Mouse (Mus musculus): Measurements from ENCODE around the gene Nr1d2.
"Not testable (repeated sequence)": the region's sequence is repeated elsewhere in the genome, so short reads cannot be mapped to it uniquely, and the experiment has no call there.

The Nr1d2 gene

DNA sequence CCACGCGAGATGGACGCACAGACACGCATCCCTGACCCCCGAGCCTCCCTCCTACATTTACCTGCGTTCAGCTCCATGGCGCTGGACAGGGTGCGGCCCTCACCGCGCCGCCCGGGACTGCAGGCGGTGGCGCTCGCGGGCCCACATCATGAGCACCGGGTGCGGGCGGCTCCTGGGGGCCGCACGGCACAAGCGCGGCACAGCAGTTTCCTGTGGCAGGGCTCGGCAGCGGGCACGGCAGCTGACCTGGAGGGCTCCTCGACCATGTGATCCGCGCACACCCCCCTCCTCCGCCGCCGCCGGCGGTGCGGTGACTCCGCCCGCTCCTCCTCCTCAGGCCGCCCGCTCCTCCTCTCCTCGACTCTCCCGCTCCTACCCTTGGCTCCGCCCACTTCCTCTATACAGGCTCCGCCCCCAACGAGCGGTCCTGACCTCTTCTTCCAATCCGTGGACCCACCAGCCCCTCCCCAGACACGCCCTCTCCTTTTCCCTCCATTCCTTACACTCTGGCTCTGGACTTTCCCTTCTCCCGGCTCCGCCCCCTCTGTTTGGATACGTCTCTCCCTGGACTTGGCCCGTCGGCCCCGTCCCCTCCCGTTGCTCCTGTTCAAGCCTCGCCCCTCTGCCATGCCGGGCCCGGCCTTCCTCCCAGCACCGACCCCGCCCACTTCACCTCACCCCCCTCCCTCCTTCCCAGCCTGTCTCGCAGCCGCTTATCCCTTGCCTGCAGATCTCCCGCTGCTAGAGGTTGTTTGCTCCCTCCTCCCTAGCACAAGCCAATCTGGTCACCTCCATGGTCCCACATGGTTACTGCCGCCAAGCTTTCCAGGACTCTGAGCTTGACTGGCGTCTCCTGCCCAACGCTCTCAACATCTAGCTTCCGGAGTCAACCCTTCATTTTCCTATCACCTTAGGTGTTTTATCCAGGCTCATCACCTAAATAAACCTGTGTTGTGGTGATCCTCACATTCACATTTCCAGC lies at the start of gene Nr1d2:
Nr1d2 (minus strand) TSS at position 378 of the 982 bp plus-strand sequence.
- DNase-seq: peak; percentile 100

DNA sequence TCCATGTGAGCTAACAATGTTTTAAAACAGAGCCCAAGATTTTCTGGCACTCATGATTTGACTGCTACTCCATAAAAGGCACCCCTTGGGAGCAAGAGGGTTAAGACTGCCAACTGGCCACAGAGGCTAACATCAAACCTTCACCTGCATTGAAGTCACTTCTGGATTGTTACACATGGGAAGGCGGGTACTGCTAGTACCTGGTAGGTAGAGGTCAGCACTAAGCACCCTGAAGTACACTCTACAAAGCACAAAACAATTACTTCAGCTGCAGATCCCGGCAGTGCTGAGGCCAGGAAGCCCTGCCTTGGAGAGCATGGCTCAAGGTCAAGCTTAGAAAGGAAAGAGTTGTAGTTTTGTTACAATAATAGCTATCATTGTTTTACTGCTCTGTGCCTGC lies 48.5 kb upstream of the Nr1d2 start:
- DNase-seq: no peak

GRCm38 (mm10) chr14:18286441-18286840 lies 47.5 kb upstream of the Nr1d2 start:
- DNase-seq: no peak

DNA sequence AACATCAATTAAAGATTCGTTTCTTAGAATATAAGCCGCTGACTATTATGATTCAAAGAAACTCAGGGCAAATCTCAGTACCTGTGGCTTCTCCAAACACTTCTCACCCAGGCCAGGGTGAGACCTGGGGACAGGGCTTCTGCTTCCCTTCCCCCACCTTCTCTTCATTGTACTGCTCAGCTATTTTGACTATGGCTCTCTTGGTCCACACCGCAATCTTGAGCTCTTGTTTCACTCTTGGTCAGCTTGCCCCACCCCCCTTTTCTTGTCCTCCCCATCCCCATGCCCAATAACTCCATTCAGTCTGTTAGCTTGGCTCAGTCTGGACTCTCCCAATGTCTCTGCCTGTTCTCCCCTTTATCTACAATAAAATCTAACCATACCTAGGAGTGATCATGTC lies 46.5 kb upstream of the Nr1d2 start:
- no peak for DNase-seq

- DNase-seq: no peak
Measured at GRCm38 (mm10) chr14:18284581-18284980, 45.7 kb upstream of the Nr1d2 start.

DNA sequence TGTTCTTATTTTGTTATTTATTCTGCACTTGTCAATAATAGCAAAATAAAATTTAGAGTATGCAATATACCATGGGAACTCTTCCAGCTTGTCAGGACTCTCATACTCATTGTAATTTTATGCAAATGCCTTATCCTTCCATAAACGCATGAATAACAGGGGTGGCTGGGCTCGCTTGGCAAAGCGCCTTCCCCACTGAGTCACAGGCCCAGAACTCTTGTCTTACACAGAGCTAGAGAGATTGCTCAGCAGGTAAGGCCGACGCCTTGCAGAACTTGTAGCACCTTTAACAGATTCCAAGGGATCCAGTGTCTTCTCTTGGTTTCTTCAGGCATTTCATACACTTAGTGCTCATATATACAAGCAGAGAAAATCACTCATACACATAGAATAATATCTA lies 41.4 kb upstream of the Nr1d2 start:
- no peak for DNase-seq

GRCm38 (mm10) chr14:18274526-18274925 lies 35.6 kb upstream of the Nr1d2 start:
- no peak for DNase-seq

DNA sequence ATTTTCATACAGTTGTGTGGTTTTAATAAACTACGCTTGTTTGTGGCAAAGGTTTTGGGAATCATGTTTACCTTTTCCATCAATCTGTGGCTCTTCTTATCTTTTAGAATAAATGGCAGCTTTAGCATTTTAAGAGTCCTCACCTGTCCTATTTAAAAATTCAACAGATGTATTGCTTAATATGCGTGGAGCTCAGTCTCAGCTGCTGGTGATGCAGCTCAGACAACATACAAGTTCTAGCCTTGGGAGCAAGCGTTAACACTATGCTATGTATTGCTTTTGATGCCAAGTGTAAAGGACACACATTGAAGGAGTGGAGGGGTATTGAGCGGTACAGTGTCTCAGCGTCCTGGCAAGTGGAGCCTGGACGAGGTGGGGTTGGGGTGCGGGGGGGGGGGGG lies 32.7 kb upstream of the Nr1d2 start:
- no peak for DNase-seq

GRCm38 (mm10) chr14:18270529-18271441 lies 31.9 kb upstream of the Nr1d2 start, which contains the start of the genes Nkiras1 and Rpl15:
TSS of gene Nkiras1 (plus strand) at chr14:18271136.
TSS of gene Rpl15 (minus strand) at chr14:18271391.
- peak; percentile 99 for DNase-seq

GRCm38 (mm10) chr14:18269947-18270528 lies 31.1 kb upstream of the Nr1d2 start:
- DNase-seq: not testable (repeated sequence)

DNA sequence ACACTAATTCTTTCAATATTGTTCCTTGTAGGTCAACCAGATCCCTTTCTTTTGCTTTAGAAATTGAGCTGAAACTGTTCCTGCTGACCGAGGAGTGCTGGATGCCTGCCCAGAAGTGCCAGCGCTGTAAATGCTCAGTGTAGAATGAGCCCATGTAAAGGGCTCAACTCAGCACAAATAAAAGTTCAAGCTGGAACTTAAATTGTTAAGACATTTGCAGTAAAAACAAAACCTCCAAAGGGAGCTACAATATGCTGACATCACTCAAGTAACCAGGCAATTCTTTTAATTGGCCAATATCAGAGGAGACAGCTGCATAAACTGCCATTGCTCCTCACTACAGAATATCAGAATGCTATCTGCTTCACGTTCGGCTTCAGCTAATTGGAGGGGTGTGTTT lies 24.5 kb upstream of the Nr1d2 start:
- peak; percentile 65 for DNase-seq

- DNase-seq: no peak
Measured at GRCm38 (mm10) chr14:18261203-18261602, 22.3 kb upstream of the Nr1d2 start.

DNA sequence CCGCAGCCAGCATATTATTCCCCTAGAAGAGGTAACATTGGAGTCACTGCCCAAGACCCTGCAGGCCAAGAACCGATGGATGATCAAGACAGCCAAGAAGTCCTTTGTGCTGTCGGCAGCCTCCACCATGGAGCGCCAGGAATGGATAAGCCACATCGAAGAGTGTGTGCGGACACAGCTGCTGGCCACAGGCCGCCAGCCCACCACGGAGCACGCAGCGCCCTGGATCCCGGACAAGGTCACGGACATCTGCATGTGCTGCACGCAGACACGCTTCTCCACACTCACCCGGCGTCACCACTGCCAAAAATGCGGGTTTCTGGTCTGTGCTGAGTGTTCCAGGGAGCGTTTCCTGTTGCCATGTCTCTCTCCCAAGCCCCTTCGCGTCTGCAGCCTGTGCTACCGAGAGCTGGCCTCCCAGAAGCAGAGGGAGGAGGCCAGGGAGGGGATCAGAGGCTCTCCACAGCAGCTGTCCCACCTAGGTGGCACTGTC lies 3.8 kb upstream of the Nr1d2 start:
- no peak for DNase-seq

DNA sequence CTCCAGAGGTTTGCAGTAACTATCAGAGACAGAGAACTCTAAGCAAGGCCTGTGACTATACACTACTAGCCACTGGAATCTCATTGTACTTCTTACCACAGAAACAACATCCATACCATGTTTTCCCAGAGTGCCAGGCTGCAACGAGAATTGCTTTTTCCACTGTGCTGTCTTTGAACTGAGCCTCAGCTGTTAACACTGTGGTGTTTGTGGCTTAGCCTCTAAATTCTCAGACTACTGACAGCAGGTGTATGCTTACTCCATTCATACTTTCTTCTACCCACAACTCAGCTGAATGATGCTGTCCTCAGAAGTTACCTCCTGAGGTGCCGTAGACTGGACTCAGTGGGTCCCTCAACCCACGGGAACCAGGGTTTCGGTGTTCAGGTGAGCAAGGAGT lies 2.9 kb upstream of the Nr1d2 start:
- no peak for DNase-seq

DNA sequence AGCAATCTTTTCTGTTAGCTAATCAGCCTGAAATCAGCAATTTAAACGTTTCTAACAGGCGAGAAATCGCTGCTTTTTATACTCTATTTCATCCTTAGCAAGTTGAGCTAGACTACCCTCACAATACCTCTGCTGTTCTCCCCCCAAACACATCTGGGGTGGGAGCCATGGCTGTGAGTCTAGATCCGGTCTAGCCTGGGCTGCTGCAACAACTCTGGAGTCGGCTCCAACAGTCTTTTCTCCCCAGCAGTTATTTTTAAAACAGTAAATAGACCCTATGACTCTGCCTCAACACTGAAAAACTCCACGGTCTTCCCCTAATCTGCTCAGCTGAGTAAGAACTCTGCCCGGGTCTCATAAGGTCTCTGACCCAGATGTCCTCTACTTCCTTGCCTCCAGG lies 1.2 kb upstream of the Nr1d2 start:
- DNase-seq: no peak

- DNase-seq: peak; percentile 99
Measured at GRCm38 (mm10) chr14:18238131-18238749, 687 bp downstream of the Nr1d2 start.

DNA sequence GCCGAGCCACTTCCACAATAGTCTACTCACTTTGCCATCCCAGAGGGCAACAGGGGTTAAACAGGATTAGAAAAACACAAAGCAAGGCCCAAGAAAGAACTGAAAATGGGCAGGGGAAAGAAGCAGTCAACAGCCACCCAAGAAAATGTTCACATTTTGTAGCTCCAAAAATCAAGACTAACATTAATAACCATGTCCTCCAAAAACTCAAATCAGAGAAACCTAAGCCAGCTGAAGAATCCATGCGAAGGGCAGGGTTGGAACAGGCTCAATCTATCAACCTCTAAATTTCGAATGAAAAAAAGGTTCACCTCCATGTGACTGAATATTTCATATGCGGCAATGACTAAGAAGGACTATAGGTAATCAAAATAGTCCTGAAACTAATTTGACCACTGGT lies 1.5 kb downstream of the Nr1d2 start:
- DNase-seq: no peak

DNA sequence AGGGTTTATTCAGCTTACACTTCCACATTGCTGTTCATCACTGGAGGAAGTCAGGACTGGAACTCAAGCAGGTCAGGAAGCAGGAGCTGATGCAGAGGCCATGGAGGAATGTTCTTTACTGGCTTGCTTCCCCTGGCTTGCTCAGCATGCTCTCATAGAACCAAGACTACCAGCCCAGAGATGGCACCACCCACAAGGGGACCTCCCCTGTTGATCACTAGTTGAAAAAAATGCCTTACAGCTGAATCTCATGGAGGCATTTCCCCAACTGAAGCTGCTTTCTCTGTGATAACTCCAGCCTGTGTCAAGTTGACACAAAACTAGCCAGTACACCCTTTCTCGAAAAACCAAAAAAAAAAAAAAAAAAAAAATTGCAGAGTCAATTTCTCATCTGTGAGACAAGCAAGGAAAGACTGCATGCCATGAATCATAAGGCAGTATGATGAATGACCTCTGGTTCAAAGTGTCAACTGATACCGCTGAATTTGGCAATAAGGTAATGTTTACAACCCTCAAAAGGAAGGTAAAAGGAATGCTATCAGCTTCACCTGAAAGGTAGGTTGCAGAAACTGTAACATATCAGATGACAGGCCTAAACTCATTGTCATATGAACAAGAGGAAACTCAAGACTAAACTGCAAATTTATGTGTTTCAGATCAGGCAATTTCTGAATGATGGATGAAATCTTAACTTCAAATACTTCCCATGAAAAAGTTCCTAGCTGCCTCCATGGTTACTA lies 2.3 kb downstream of the Nr1d2 start:
- DNase-seq: not testable (repeated sequence)

DNA sequence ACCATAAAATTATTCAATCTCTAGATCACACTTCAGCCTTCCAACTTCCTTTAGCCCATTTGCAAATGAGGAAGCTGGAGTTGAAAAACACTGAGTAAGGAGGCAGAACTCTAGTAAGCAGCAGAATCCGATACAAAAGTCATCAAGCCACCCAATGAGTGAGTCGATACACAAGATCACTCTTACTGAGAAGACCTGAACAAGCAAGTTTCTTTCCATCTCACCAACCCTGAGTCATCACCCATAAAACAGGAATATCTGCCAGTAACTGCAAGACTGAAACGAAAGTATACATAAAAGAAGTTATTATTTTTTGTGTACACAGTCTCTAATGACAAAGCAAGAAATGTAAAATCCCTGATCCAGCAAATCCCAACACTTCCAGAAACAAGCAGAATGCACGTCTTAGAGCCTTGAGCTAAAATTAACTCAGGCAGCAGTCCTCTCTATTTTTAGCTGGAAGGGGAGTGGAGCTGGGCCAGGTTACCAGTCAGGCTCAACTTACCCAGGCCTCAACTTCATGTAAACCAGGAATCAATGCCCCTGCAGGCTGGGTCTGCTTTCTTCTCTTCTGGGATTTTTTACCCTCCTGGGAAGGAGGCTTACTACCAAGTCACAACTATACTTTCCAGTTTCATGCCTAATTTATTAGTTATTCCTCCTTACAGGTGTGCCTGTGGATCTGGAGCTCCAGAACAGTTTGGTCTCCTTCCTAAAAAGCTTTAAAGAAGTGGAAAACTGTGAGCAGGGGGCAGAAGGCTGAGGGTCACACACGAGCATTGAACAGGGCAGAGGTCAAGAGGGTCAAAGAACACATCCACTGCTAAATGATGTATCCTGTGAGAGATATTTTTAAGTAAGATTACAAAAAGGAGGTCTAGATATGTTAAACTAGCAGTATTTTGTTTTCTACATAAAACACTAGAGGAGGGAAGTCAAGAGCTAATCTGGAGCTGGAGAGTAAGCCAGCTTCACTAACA lies 4.7 kb downstream of the Nr1d2 start:
- no peak for DNase-seq

- DNase-seq: no peak
Measured at GRCm38 (mm10) chr14:18233076-18233475, 5.9 kb downstream of the Nr1d2 start.

All from kidney, postnatal 10 days (tissue).